In genomic region chr5:140492684-140493233, GRCm38 (mm10) we compare ENCODE assay signal across 41 mouse cellular contexts. TPM values are rescaled to one million over a fixed set of nuclear protein-coding genes. Genes with fewer than 3 reads are reported as not detected.
A peak's percentile ranks its signal among the peaks of the same experiment; 100 is the strongest.
DNase-seq lines count a peak whose midpoint lies in the region; ATAC-seq lines count a peak whose summit lies in the region.
"Had no signal": no experiment of that assay in that cellular context is flagged by ENCODE, and none has a peak within 500 bp of the region (broad histone marks: within the 10 kb centered on the region; RNA-seq: fewer than 3 reads in every experiment).

No protein-coding gene starts in this region.

- peak overlapping the region; percentile 13; the same call in 1 of the 2 replicates for H3K4me2 ChIP-seq in liver, embryonic 15.5 days
- H3K4me2 ChIP-seq in liver, embryonic 11.5 days: no peak overlapping the region
- no peak overlapping the region for H3K4me2 ChIP-seq in stomach, embryonic 16.5 days (ENCODE audit: low read depth, low read length)
- H3K4me2 ChIP-seq: embryonic facial prominence, embryonic 13.5 days; forebrain, embryonic 15.5 days; heart, embryonic 11.5 days; hindbrain, embryonic 14.5 days; limb, embryonic 13.5 days; midbrain, embryonic 12.5 days; neural tube, embryonic 13.5 days; stomach, embryonic 15.5 days had no signal

- no peak overlapping the region for H3K4me3 ChIP-seq in heart, embryonic 10.5 days
- H3K4me3 ChIP-seq in liver, embryonic 15.5 days (replicated peaks): no peak overlapping the region
- H3K4me3 ChIP-seq in liver, embryonic 11.5 days (ENCODE audit: low read depth, low read length): no peak overlapping the region
- H3K4me3 ChIP-seq in stomach, embryonic 16.5 days (replicated peaks; ENCODE audit: low read length): no peak overlapping the region
- H3K4me3 ChIP-seq: embryonic facial prominence, embryonic 13.5 days; forebrain, embryonic 10.5 days; forebrain, embryonic 15.5 days; left cerebral cortex, adult 2 months; limb, embryonic 13.5 days; midbrain, embryonic 12.5 days; neural tube, embryonic 13.5 days; stomach, embryonic 15.5 days had no signal

- H3K27me3 ChIP-seq in heart, embryonic 10.5 days (ENCODE audit: insufficient read depth, poor library complexity, severe bottlenecking): peaks cover 12% of the 10 kb centered on the region; the same call in 1 of the 2 replicates
- H3K27me3 ChIP-seq in liver, embryonic 15.5 days: peaks cover 4% of the 10 kb centered on the region
- H3K27me3 ChIP-seq in liver, embryonic 11.5 days (replicated peaks; ENCODE audit: control insufficient read depth, insufficient read depth, low read length): no peaks in the 10 kb centered on the region; the same call in 1 of the 2 replicates
- H3K27me3 ChIP-seq in stomach, embryonic 16.5 days (ENCODE audit: control insufficient read depth, insufficient read depth, low read length): no peaks in the 10 kb centered on the region
- H3K27me3 ChIP-seq: forebrain, embryonic 15.5 days; midbrain, embryonic 12.5 days; stomach, embryonic 15.5 days had no signal

- H3K27ac ChIP-seq in heart, embryonic 10.5 days: peak overlapping the region; percentile 52; the same call in 1 of the 2 replicates
- no peak overlapping the region for H3K27ac ChIP-seq in liver, embryonic 15.5 days (replicated peaks)
- no peak overlapping the region for H3K27ac ChIP-seq in liver, embryonic 11.5 days (ENCODE audit: low read depth, low read length)
- H3K27ac ChIP-seq in stomach, embryonic 16.5 days (ENCODE audit: low read length): no peak overlapping the region
- H3K27ac ChIP-seq: embryonic facial prominence, embryonic 13.5 days; forebrain, embryonic 10.5 days; forebrain, embryonic 15.5 days; hindbrain, embryonic 14.5 days; left cerebral cortex, adult 2 months; limb, embryonic 13.5 days; liver, embryonic 14.5 days; midbrain, embryonic 12.5 days; neural tube, embryonic 13.5 days; stomach, embryonic 15.5 days had no signal

- peaks cover 4% of the 10 kb centered on the region; the same call in 1 of the 2 replicates for H3K4me1 ChIP-seq in heart, embryonic 10.5 days
- no peaks in the 10 kb centered on the region; the same call in 1 of the 2 replicates for H3K4me1 ChIP-seq in liver, embryonic 15.5 days (replicated peaks)
- no peaks in the 10 kb centered on the region for H3K4me1 ChIP-seq in liver, embryonic 11.5 days (replicated peaks; ENCODE audit: control insufficient read depth, insufficient read depth, low read length)
- H3K4me1 ChIP-seq in stomach, embryonic 16.5 days (ENCODE audit: control insufficient read depth, insufficient read depth, low read length): no peaks in the 10 kb centered on the region
- H3K4me1 ChIP-seq: embryonic facial prominence, embryonic 13.5 days; forebrain, embryonic 15.5 days; limb, embryonic 13.5 days; midbrain, embryonic 12.5 days; neural tube, embryonic 13.5 days; stomach, embryonic 15.5 days had no signal

- no peaks in the 10 kb centered on the region for H3K9me3 ChIP-seq in heart, embryonic 10.5 days
- H3K9me3 ChIP-seq in liver, embryonic 15.5 days (replicated peaks): no peaks in the 10 kb centered on the region
- H3K9me3 ChIP-seq in liver, embryonic 11.5 days (ENCODE audit: control insufficient read depth, low read length): no peaks in the 10 kb centered on the region
- no peaks in the 10 kb centered on the region for H3K9me3 ChIP-seq in stomach, embryonic 16.5 days (replicated peaks; ENCODE audit: control insufficient read depth, low read length)
- H3K9me3 ChIP-seq: embryonic facial prominence, embryonic 13.5 days; forebrain, embryonic 10.5 days; forebrain, embryonic 15.5 days; G1E; limb, embryonic 13.5 days; midbrain, embryonic 12.5 days; neural tube, embryonic 13.5 days; stomach, embryonic 15.5 days had no signal

- 21% methylated on average over 11 of the region's 11 CpGs for WGBS in heart, embryonic 10.5 days
- WGBS in liver, embryonic 15.5 days (ENCODE audit: insufficient replicate concordance): 29% methylated on average over 11 of the region's 11 CpGs
- 29% methylated on average over 11 of the region's 11 CpGs for WGBS in liver, embryonic 11.5 days
- WGBS in stomach, embryonic 16.5 days: 16% methylated on average over 11 of the region's 11 CpGs

- intact Hi-C loops in heart, postnatal 36 days (cut with DNase I): no loop called here

- ATAC-seq in liver, embryonic 15.5 days (ENCODE audit: insufficient read depth): no peak
- ATAC-seq in liver, embryonic 11.5 days (replicated peaks; ENCODE audit: low FRiP score): no peak
- 0 out of 2 replicates have a peak, but pooled peaks have one; percentile 14 for ATAC-seq in stomach, embryonic 16.5 days (ENCODE audit: insufficient read depth, low FRiP score)
- no peak for ATAC-seq in granulocyte monocyte progenitor cell, adult 5-6 weeks (replicated peaks; ENCODE audit: poor library complexity, severe bottlenecking)
- ATAC-seq: forebrain, embryonic 15.5 days; inflammation-experienced regulatory T-cells, adult 6 months had no signal

- no peak for DNase-seq in heart, embryonic 10.5 days (ENCODE audit: low spot score)
- no peak for DNase-seq in heart, postnatal 36 days
- DNase-seq in liver, embryonic 11.5 days (ENCODE audit: low spot score): no peak
- peak; percentile 86 for DNase-seq in ES-CJ7 (ENCODE audit: low read depth, low spot score)
- DNase-seq in gastrocnemius, postnatal 10 days: no peak
- DNase-seq: adrenal gland, postnatal 14 days; cerebellum, adult 11 months; cerebellum, adult 9-10 months; cerebellum, postnatal 36 days; kidney, adult 2 months; kidney, postnatal 14 days; lung, postnatal 36 days; right cerebral cortex, postnatal 14 days; thymus, adult 18-20 months; thymus, postnatal 36 days had no signal

- no peak overlapping the region for H3K9ac ChIP-seq in liver, embryonic 15.5 days
- no peak overlapping the region for H3K9ac ChIP-seq in liver, embryonic 11.5 days (ENCODE audit: low read depth, low read length)
- no peak overlapping the region for H3K9ac ChIP-seq in stomach, embryonic 16.5 days (ENCODE audit: low read length)
- H3K9ac ChIP-seq: embryonic facial prominence, embryonic 13.5 days; forebrain, embryonic 15.5 days; hindbrain, embryonic 14.5 days; limb, embryonic 13.5 days; liver, embryonic 14.5 days; midbrain, embryonic 12.5 days; neural tube, embryonic 13.5 days; stomach, embryonic 15.5 days had no signal

- H3K36me3 ChIP-seq in heart, embryonic 10.5 days: no peaks in the 10 kb centered on the region
- no peaks in the 10 kb centered on the region for H3K36me3 ChIP-seq in liver, embryonic 15.5 days (replicated peaks)
- no peaks in the 10 kb centered on the region for H3K36me3 ChIP-seq in liver, embryonic 11.5 days (ENCODE audit: control insufficient read depth, insufficient read depth, low read length)
- no peaks in the 10 kb centered on the region for H3K36me3 ChIP-seq in stomach, embryonic 16.5 days (ENCODE audit: control insufficient read depth, insufficient read depth, low read length)
- H3K36me3 ChIP-seq: embryonic facial prominence, embryonic 13.5 days; forebrain, embryonic 10.5 days; forebrain, embryonic 15.5 days; G1E; limb, embryonic 13.5 days; midbrain, embryonic 12.5 days; neural tube, embryonic 13.5 days; stomach, embryonic 15.5 days had no signal

RNA-seq across cellular contexts. Expression of gene Chst12, which starts 12.6 kb away (rescaled TPM):
- polyA plus RNA-seq in heart, embryonic 10.5 days (2016; fragmentation: Nextera tagmentation; extraction: Ambion mirVana): 26.7 and 26.9 TPM in 2 replicates
- 1 to 10 TPM; 5.5 to 6.7 TPM for total RNA-seq in heart, postnatal 36 days (2021)
- polyA plus RNA-seq in liver, embryonic 15.5 days (2015; fragmentation: Nextera tagmentation; extraction: Ambion mirVana): 8.9 and 10.4 TPM in 2 replicates
- 19.1 and 20.6 TPM in 2 replicates for polyA plus RNA-seq in liver, embryonic 11.5 days (2014; fragmentation: Nextera tagmentation; extraction: Ambion mirVana)
- polyA plus RNA-seq in stomach, embryonic 16.5 days (2015; fragmentation: Nextera tagmentation; extraction: Ambion mirVana): 22.6 and 27.4 TPM in 2 replicates
- total RNA-seq in granulocyte monocyte progenitor cell, adult 5-6 weeks (2014; fragmentation: Nextera tagmentation): 79.1 and 85.4 TPM in 2 replicates
- 30.2 and 30.3 TPM in 2 replicates for total RNA-seq in granulocyte monocyte progenitor cell, adult 5-6 weeks (2017)
- 10 to 100 TPM in 1 of 2 experiments, 1 to 10 TPM in 1; 9.6 to 14.5 TPM for total RNA-seq in gastrocnemius, postnatal 10 days (2021)

RNA-seq across cellular contexts. Expression of gene Gm4869, which starts 47.3 kb away (rescaled TPM):
- polyA plus RNA-seq in heart, embryonic 10.5 days (2016; fragmentation: Nextera tagmentation; extraction: Ambion mirVana): not detected in 2 replicates
- total RNA-seq in heart, postnatal 36 days (2021): not detected
- not detected in 2 replicates for polyA plus RNA-seq in liver, embryonic 15.5 days (2015; fragmentation: Nextera tagmentation; extraction: Ambion mirVana)
- not detected in 2 replicates for polyA plus RNA-seq in liver, embryonic 11.5 days (2014; fragmentation: Nextera tagmentation; extraction: Ambion mirVana)
- polyA plus RNA-seq in stomach, embryonic 16.5 days (2015; fragmentation: Nextera tagmentation; extraction: Ambion mirVana): not detected in 2 replicates
- not detected in 2 replicates for total RNA-seq in granulocyte monocyte progenitor cell, adult 5-6 weeks (2014; fragmentation: Nextera tagmentation)
- total RNA-seq in granulocyte monocyte progenitor cell, adult 5-6 weeks (2017): not detected in 2 replicates
- total RNA-seq in gastrocnemius, postnatal 10 days (2021): not detected
- total RNA-seq: adrenal gland, postnatal 14 days; G1E; gastrocnemius, adult 8-10 months; hematopoietic stem cell, adult 5-6 weeks; layer of hippocampus, adult 18-20 months; layer of hippocampus, postnatal 14 days; left cerebral cortex, adult 2 months; left cerebral cortex, postnatal 36 days; megakaryocyte, adult 5-6 weeks had no signal
- polyA plus RNA-seq: embryonic facial prominence, embryonic 13.5 days; forebrain, embryonic 10.5 days; forebrain, embryonic 15.5 days; G1E; gonadal fat pad, adult 2 months; heart, embryonic 11.5 days; heart, embryonic 16.5 days; hindbrain, embryonic 14.5 days; inflammation-experienced regulatory T-cells, adult 6 months; limb, embryonic 13.5 days; lung, embryonic 16.5 days; midbrain, embryonic 12.5 days; neural tube, embryonic 13.5 days; small intestine, adult 2 months; stomach, embryonic 15.5 days had no signal
